Mouse (Mus musculus): ENCODE measurements around the gene Rgs8.

DNA sequence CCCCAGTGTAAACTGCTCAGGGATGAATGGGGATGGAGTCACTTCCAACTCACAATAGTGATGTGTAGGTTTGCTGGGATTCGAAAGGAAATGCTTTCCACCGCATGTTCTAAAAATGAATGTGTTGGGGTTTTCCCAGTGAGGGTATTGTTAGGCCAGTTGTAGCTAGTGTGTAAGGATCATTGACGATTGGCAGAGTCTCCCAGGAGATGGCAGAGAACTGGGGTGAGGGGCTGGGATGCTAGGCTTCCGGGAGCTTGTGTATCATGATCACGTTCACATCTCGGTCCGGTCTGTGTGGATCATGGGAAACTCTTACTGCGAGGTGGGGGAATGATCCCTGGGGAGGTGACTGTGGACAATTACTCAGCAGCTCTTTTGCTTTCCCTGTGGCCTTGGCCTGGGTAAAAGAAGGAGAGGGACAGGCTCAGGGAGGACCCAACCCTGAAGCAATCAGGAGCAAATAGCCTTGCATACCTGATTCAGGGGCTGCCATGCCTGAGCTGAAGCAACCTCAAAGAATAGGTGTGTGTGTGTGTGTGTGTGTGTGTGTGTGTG is 50.1 kb downstream of the Rgs8 start:
- TF ChIP-seq CTCF (IDR thresholded peaks at IDR 0.05; ENCODE audit: control insufficient read depth, insufficient read depth, insufficient read length): no peak
- no peak for TF ChIP-seq USF1 (IDR thresholded peaks at IDR 0.05; ENCODE audit: low read depth)
- no peak for TF ChIP-seq MAX (IDR thresholded peaks at IDR 0.05)
- no peak for TF ChIP-seq CEBPB (IDR thresholded peaks at IDR 0.05; ENCODE audit: low read depth)

Measured in C2C12 (cell line).